Mouse (Mus musculus): ENCODE results near the gene Ephb1. TPM values are rescaled to one million over a fixed set of nuclear protein-coding genes. Genes with fewer than 3 reads are reported as not detected.

The Ephb1 gene
- total and polyA plus RNA-seq, 3 experiments: not detected

GRCm38 (mm10) chr9:101971806-101972205 is 382.7 kb downstream of the Ephb1 start:
- DNase-seq (ENCODE audit: extremely low read depth): no peak
- peaks cover 84% of the 10 kb centered on the region for H3K9me3 ChIP-seq (replicated peaks; ENCODE audit: low read length)
- no peaks in the 10 kb centered on the region for H3K36me3 ChIP-seq (replicated peaks in 1 of 2; ENCODE audit: control insufficient read depth in 1 of 2, insufficient read depth in 1 of 2, low read length in 1 of 2)
- dilution Hi-C loops (cut with MboI; ENCODE audit: extremely low pct_ligation_motif_present, extremely low pct_unique_long_range_greater_than_20kb, low sequenced_read_pairs): no loop called here
- TF ChIP-seq BHLHE40 (IDR thresholded peaks at IDR 0.05; ENCODE audit: low read depth, low read length) (no peak), E2F4 (IDR thresholded peaks at IDR 0.05; ENCODE audit: insufficient replicate concordance, low read depth, low read length) (no peak), GABPA (IDR thresholded peaks at IDR 0.05; ENCODE audit: insufficient replicate concordance, low read depth, low read length) (no peak), CHD1 (IDR thresholded peaks at IDR 0.05; ENCODE audit: low read depth, low read length) (no peak), TCF12 (IDR thresholded peaks at IDR 0.05; ENCODE audit: low read depth, low read length) (no peak)
- H3K4me2 ChIP-seq (ENCODE audit: insufficient read depth, low read depth, poor library complexity, severe bottlenecking): no peak overlapping the region
- in situ Hi-C loops (cut with MboI; ENCODE audit: low pct_ligation_motif_present, low pct_unique_long_range_greater_than_20kb, low sequenced_read_pairs): no loop called here
- H3K27ac ChIP-seq (ENCODE audit: insufficient read depth, low read depth): no peak overlapping the region
- no peaks in the 10 kb centered on the region for H3K4me1 ChIP-seq (ENCODE audit: control insufficient read depth in 1 of 2, insufficient read depth in 2 of 2)
- no peaks in the 10 kb centered on the region for H3K79me2 ChIP-seq (replicated peaks; ENCODE audit: control insufficient read depth, extremely low read depth, insufficient read depth, poor library complexity, severe bottlenecking)
- H3K9ac ChIP-seq (ENCODE audit: insufficient read depth, low read depth): no peak overlapping the region
- no peak overlapping the region for H3K4me3 ChIP-seq (replicated peaks in 1 of 3; ENCODE audit: low read depth in 2 of 3, low read length in 2 of 3, poor library complexity in 1 of 3)
- no peaks in the 10 kb centered on the region for H3K27me3 ChIP-seq (replicated peaks)

- dilution Hi-C loops (cut with MboI; ENCODE audit: extremely low pct_ligation_motif_present, extremely low pct_unique_long_range_greater_than_20kb, low sequenced_read_pairs): no loop called here
- Histone ChIP-seq H3K4me1 (ENCODE audit: control insufficient read depth in 1 of 2, insufficient read depth in 2 of 2) (no peaks in the 10 kb centered on the region), H3K9me3 (replicated peaks; ENCODE audit: low read length) (peaks cover 64% of the 10 kb centered on the region), H3K36me3 (replicated peaks in 1 of 2; ENCODE audit: control insufficient read depth in 1 of 2, insufficient read depth in 1 of 2, low read length in 1 of 2) (no peaks in the 10 kb centered on the region), H3K4me3 (replicated peaks in 1 of 3; ENCODE audit: low read depth in 2 of 3, low read length in 2 of 3, poor library complexity in 1 of 3) (no peak overlapping the region), H3K27ac (ENCODE audit: insufficient read depth, low read depth) (no peak overlapping the region), H3K27me3 (replicated peaks) (no peaks in the 10 kb centered on the region), H3K9ac (ENCODE audit: insufficient read depth, low read depth) (no peak overlapping the region), H3K79me2 (replicated peaks; ENCODE audit: control insufficient read depth, extremely low read depth, insufficient read depth, poor library complexity, severe bottlenecking) (no peaks in the 10 kb centered on the region), H3K4me2 (ENCODE audit: insufficient read depth, low read depth, poor library complexity, severe bottlenecking) (no peak overlapping the region)
- in situ Hi-C loops (cut with MboI; ENCODE audit: low pct_ligation_motif_present, low pct_unique_long_range_greater_than_20kb, low sequenced_read_pairs): no loop called here
- no peak for TF ChIP-seq HCFC1 (IDR thresholded peaks at IDR 0.05; ENCODE audit: low read depth, low read length)
- TF ChIP-seq NELFE (IDR thresholded peaks at IDR 0.05; ENCODE audit: low read depth, low read length): no peak
- no peak for TF ChIP-seq JUND (conservative IDR thresholded peaks at IDR 0.05; ENCODE audit: low read depth, low read length)
- TF ChIP-seq PAX5 (IDR thresholded peaks at IDR 0.05; ENCODE audit: low read length): no peak
- TF ChIP-seq ZKSCAN1 (IDR thresholded peaks at IDR 0.05; ENCODE audit: borderline replicate concordance, low read depth, low read length): no peak
- TF ChIP-seq ZC3H11A (IDR thresholded peaks at IDR 0.05; ENCODE audit: low read depth, low read length): no peak
- no peak for TF ChIP-seq POLR2AphosphoS2 (IDR thresholded peaks at IDR 0.05; ENCODE audit: low read depth, low read length)
- TF ChIP-seq IRF4 (IDR thresholded peaks at IDR 0.05; ENCODE audit: low read depth, low read length): no peak
- no peak for TF ChIP-seq NRF1 (IDR thresholded peaks at IDR 0.05; ENCODE audit: low read depth, low read length)
- TF ChIP-seq TBP (conservative IDR thresholded peaks at IDR 0.05; ENCODE audit: low read depth, low read length): no peak
- no peak for TF ChIP-seq SMC3 (IDR thresholded peaks at IDR 0.05; ENCODE audit: low read depth, low read length)
- no peak for DNase-seq (ENCODE audit: extremely low read depth)
These were observed 398.3 kb downstream of the Ephb1 start for GRCm38 (mm10) chr9:101956228-101956627.

All from CH12.LX (cell line).